Mouse (Mus musculus): ENCODE data around the gene Anxa6.

- TF ChIP-seq CTCF (IDR thresholded peaks at IDR 0.05; ENCODE audit: low read depth, low read length) (no peak), POLR2A (IDR thresholded peaks at IDR 0.05; ENCODE audit: borderline replicate concordance, low read depth, low read length) (no peak)
These were observed 11.8 kb downstream of the Anxa6 start for GRCm38 (mm10) chr11:55021458-55021857.

Data from bone marrow macrophage, adult 2 months (primary cell).